Mouse (Mus musculus) embryonic fibroblast, embryonic 13.5 days (primary cell): ENCODE results near the gene Ppard.

Experiments used
- CTCF ChIP-seq: IDR thresholded peaks from 2 replicates; pipeline ENCODE4 v1.5.1; 2011; ENCODE audit warnings: mild to moderate bottlenecking, control low read depth, low read length, moderate library complexity, borderline replicate concordance; ENCODE audit not compliant: insufficient read depth
- POLR2A ChIP-seq: IDR thresholded peaks from 2 replicates; pipeline ENCODE4 v1.6.1; 2011; ENCODE audit warnings: low read depth, mild to moderate bottlenecking, control low read depth, low read length, moderate library complexity

- TF ChIP-seq CTCF = no peak
- no peak for TF ChIP-seq POLR2A
Measured at GRCm38 (mm10) chr17:28323786-28324185, 91.3 kb downstream of the Ppard start.
